Mouse (Mus musculus) neural tube, embryonic 10.5 days (tissue): ENCODE measurements around the gene Zfp287.
A peak's percentile ranks its signal among the peaks of the same experiment; 100 is the strongest.

ENCODE experiments used
- DNase-seq: peaks from one replicate; pipeline ENCODE4 v3.0.0-alpha.2; 2017; ENCODE audit warnings: low spot score; ENCODE audit errors: extremely low spot score

The Zfp287 gene

GRCm38 (mm10) chr11:62701218-62701617 is 30.5 kb downstream of the Zfp287 start:
- no peak for DNase-seq

GRCm38 (mm10) chr11:62699749-62700148 is 32.0 kb downstream of the Zfp287 start:
- DNase-seq, result no peak

DNA sequence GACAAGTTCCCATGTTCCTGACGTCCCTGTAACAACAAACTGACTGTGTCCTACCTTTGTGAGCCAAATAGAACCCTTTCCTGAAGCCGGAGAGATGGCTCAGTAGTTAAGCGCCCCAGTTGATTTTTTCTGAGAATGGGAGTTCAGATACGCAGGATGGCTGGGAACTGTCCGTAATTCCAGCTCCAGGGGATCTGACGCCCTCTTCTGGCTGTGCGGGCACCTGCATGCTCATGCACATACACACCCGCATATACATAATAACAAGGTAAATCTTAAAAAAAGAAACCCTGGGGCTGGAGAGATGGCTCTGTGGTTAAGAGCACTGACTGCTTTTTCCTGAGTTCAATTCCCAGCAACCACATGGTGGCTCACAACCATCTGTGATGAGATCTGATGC is 36.6 kb downstream of the Zfp287 start:
- DNase-seq, result no peak

GRCm38 (mm10) chr11:62693299-62694184 is 38.2 kb downstream of the Zfp287 start:
- DNase-seq, result peak; percentile 55

DNA sequence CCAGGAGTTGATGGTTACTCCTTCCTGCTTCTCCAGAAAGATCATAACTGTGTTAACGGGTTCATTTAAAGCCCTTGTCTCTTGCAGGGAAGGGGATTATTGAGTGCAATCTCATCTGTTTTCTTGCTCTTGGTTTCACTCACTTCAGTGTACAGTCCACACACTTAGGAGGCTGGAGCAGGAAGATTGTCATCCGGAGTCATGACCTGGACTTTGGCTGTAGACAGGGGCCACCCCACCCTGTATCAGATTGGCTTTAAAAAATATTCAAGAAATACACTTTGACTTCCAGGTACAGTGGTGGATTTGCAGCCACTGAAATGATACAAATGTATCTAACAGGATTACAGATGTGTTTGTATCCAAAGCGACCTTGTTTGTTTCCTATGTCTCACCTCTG is 40.1 kb downstream of the Zfp287 start:
- DNase-seq, result no peak

- no peak for DNase-seq
Measured at GRCm38 (mm10) chr11:62679954-62680353, 51.8 kb downstream of the Zfp287 start.

DNA sequence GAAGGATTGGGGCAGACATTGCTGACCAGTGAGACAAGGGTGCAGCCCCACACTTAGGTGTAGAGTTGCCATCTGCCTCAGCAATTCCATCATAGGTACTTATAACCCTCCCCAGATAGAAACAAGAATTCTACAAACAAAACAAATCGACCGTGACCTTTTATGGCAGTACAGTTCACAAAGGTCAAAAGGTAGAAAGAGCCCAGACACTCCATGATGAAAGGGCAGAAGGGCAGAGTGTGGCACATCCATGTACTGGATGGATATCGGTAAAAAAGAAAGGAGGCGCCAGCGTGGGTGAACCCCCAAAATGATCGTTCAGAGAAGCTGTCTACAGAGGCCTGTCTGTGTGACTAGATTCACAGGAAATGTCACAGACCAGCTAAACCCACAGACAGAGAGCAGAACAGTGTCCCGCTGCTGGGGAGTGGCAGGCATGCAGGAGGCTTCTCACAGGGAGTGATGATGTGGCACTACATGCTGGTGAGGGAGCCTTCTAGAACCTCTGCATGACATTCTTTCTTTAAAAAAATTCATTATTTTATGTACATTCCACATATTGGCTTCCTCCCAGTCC is 52.8 kb downstream of the Zfp287 start:
- DNase-seq, result no peak

DNA sequence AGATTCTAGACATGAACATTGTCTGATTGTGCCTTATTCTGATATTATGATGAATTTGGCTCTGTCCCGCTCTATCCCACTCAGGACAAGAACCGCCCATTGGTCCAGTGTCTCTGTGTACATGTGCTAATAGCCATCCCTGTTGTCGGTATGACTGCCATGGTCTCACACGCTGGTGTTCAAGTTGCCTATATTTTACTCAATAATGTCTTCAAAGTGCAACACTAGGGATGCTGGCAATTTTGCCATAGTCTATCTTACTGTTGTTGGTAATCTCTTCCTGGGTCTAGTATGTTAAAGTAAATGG is 55.5 kb downstream of the Zfp287 start:
- DNase-seq, result no peak

GRCm38 (mm10) chr11:62675480-62676289 is 56.0 kb downstream of the Zfp287 start:
- peak; percentile 66 for DNase-seq

GRCm38 (mm10) chr11:62670006-62670405 is 61.7 kb downstream of the Zfp287 start:
- DNase-seq, result no peak

DNA sequence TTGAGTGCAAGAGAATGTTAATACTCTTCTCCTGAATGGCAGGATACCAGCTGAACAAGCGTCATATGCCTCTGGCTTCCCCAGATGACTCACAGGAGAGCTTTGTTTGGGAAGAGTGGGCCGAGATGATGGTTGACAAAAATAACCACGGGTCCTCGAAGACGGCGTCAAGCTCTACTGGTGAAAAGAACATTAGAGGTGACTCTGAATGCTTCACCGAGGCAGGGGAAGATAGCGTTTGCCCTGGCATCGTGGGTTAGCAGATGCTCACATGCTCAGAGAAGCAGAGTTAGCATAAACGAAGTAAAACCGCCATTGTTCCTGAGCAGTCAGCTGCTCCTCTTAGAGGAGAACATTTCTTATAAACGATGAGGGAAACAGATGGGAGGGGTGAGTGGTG is 62.2 kb downstream of the Zfp287 start:
- no peak for DNase-seq

DNA sequence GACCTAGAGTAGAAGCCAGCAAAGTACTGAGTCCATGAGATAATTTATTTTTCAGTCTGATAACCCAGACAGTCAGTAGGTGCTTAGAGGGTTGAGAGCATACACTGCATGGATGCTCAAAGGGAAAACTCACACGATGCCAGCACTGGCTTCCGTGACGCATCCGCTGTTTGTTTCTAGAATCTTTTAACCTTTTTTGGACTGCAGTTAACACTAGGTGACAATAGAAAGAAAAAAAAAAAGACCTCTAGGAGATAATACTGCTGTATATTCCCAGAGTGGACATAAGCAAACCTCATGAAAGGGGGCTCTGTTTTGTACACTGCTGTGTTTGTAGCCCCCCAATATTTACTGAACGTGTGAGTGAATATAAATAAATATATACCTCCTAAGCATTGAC is 62.7 kb downstream of the Zfp287 start:
- DNase-seq, result no peak

- DNase-seq, result no peak
Measured at GRCm38 (mm10) chr11:62664250-62664649, 67.5 kb downstream of the Zfp287 start.

DNA sequence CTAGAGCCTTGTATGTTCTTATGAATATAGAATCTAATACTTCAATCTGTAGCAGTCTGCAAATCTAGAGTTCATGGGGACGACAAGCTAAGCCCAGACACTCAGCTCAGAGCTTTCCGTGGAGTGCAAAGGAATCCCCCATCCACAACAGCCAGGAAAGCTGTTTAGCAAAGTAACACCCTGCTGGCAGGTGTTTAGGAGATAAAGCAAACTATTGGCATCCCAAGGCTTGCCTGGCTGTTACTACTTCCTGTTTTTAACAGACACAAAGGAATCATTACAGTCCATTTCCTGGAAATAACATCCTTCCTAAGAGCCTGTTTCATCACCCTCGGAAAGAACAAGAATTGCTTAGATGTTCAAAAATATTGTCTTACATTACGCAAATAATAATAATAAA is 70.8 kb downstream of the Zfp287 start:
- no peak for DNase-seq

- DNase-seq, result no peak
Measured at GRCm38 (mm10) chr11:62652080-62652479, 79.6 kb downstream of the Zfp287 start.

DNA sequence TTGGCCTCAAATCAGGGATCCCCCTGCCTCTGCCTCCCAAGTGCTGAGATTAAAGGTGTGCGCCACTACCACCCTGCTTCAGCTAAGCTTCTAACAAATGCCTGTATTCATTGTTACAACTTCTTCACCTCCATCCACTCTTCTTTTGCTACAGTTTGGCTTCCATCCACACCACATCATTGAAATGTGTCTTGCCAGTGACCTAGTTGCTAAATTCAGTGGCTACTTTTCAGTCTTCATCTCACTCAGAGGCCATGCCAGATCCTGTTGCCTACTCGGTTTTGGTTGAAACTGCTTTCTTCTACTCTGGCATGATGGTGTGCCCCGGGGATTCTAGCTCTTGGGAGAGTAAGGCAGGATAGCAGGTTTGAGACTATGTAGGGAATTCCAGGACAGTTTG is 80.1 kb downstream of the Zfp287 start:
- DNase-seq, result no peak
